Mouse (Mus musculus) cerebellum, adult 9-10 months (tissue): ENCODE measurements around the gene Hspa12a.

ENCODE experiments used
- DNase-seq: peaks from one replicate; pipeline ENCODE4 v3.0.0; 2022

The Hspa12a gene

GRCm38 (mm10) chr19:58859357-58859756 lies 84.1 kb downstream of the Hspa12a start:
- no peak for DNase-seq

DNA sequence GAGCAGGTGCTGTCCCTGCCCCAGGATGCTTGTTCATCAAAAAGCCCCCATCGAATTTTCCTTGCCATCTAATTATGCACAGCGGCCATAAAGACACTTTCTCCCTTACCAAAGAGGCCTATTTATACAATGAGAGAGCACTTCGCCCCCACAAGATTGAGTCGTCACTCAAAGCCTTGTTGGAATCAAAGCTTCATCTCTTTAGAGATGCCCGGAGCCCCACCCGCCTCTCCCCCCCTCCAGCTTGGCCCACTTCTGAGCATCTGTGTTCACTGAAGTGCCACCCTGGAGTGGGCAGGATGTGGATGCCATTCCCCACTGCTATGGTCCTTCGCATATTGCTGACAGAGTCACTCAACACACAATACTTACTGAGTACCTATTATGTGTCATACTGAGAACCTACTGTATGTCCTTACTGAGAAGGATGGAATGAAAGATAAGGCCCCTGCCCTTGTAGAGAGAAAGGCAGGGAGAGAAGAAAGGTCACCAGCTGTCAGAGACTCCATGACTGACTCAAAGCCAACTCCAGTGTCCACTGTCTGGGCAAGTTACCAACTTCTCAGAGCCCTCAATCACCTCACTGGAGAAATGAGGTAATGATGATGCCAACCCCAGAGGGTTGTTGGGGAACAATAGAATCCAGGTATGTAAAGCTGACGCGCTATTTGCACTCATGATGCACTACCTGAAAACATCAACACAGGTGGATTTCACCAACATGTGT lies 87.2 kb downstream of the Hspa12a start:
- DNase-seq: no peak

DNA sequence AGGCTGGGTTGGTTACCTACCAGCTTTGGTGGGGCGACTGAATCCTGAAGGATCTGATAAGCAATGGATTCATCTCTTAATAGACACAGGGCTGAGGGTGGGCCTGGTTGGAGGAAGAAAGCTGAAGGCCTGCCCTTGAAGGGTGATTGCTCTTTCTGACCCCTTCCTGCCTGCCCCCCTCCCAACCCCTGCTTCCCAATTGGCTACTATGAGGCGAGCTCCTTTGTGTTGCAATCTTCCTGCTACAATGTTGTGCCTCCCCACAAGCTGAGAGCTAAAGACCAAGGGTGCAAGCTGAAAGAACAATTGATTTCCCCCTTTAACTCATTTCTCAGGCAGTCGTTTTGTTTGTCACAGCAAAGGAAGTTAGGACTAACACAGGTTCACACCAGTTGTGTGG lies 88.6 kb downstream of the Hspa12a start:
- DNase-seq: no peak

DNA sequence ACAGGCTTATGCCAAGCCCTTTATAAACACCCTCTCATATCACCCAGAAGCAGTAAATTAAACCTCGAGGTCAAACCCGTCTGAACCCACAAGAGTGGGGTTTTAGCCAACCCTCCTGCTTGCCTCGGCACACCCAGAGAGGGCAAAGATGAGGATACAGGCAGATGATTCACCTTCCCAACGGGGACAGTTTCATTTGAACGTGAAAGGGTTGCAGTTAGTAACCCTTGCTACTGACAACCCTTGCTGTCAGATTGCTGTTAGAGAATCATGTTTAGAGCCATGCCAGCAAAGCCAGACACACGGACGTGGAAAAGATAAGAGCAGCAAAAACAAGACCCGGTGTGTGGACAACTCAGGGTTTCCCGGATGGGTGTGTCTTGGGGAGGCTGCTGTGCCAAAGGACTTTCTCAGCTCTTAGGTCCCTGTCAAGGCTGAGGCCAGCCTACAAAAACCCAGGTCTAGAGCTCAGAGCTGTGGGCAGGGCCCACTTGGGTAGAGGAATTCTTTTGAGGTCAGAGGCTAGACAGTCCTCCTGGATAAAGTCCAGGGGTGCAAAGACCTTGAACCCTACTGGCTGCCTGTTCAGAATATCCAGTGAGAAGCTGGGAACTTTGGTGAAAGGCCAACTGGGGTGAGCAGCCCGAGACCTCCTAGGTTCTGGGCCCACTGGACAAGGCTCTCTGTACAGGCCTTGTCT lies 90.3 kb downstream of the Hspa12a start:
- no peak for DNase-seq

- no peak for DNase-seq
Observed at GRCm38 (mm10) chr19:58850719-58851466, 92.6 kb downstream of the Hspa12a start.

DNA sequence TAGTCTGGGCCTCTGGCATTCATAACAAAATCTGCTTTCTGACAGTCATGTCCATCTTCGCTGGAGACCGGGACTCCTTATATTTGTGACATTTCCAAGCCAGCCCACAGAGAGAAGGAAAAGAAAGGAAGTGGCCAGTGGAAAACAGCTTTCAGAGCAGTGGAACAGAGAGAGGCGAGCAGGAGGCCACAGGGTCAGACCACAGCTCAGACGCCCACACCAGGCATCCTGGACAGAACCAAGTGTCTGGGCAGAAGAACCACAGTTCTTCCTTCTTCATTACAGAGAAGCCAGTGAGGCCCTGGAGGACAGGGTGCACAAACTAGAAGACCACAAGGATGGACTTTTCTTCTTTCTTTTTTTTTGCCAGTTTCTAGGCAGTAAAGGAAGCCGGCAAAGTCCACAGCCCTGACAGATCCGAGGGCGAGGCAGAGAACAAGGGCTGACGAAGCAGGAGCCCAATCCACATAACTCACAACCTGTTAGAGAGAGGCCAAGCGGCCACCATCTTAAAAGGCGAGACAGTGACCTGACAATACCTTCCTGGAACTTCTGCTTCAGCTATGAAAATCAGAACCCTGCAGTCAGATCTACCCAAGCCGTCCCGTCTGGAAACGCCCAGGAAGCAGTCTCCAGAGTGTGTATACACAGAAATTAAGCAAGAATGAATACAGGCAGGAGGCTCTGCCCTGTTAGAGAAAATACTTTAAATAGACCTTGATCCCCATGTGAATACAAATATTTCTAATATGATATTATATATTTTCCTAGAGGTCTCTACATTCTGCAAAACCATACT lies 93.9 kb downstream of the Hspa12a start:
- no peak for DNase-seq

DNA sequence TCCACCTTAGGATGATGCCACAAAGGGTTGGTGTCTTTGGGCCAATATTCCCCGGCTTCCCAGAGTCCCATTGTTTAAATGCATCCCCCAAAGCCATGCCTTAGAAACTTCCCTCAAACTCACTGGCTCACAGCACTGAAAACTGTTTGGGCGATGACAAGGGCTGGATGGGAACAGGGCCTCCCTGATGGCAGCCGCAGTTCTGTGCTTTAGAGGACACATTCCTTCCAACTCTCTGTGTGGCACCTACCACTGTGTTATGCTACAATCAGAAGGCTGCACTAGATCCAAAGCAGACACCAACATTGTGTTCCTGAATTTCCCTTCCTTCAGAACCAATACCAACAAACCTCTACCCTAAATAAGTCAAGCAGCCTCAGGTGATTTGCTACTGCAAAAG lies 99.8 kb downstream of the Hspa12a start:
- DNase-seq: no peak

GRCm38 (mm10) chr19:58840721-58841271 lies 102.7 kb downstream of the Hspa12a start:
- DNase-seq: no peak

DNA sequence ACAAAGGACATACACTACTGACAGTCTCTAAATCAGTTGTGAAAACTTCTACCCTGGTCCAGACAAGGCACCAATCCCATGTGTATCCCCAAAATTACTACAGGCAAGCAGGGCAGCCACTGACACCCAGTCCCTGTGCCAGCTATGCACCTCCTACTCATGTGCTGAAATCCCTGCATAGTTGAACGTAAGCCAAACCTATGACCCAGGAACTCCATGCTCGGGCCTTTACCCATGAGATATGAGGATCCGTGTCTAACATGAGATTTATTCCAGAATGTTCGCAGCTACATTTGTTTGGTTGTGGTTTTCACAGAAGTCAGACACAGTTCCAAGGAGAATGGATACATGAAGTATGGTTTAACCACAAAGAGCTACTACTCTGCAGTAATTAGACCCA lies 103.6 kb downstream of the Hspa12a start:
- DNase-seq: no peak

DNA sequence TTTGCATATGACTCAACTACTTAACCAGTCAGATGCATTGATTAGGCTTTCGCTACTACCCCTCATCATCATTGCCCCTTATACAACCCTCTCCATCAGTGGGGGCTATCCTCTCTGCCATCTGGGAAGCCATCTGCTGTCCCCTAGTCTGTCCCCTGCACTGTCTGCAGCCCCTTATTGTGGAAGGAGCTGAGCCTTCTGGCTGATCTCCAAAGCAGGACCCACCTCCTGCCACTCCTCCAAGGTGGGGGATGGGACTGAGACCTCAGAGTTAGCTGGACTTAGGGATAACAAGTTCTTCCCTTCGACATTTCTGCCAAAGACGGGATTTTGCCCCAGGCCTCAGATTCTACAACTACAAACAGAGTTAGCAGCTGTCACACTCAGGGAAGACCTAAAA lies 104.1 kb downstream of the Hspa12a start:
- DNase-seq: no peak

- no peak for DNase-seq
Observed at GRCm38 (mm10) chr19:58838706-58839105, 104.7 kb downstream of the Hspa12a start.

- no peak for DNase-seq
Observed at GRCm38 (mm10) chr19:58833639-58834180, 109.7 kb downstream of the Hspa12a start.

GRCm38 (mm10) chr19:58832988-58833387 lies 110.5 kb downstream of the Hspa12a start:
- DNase-seq: no peak

DNA sequence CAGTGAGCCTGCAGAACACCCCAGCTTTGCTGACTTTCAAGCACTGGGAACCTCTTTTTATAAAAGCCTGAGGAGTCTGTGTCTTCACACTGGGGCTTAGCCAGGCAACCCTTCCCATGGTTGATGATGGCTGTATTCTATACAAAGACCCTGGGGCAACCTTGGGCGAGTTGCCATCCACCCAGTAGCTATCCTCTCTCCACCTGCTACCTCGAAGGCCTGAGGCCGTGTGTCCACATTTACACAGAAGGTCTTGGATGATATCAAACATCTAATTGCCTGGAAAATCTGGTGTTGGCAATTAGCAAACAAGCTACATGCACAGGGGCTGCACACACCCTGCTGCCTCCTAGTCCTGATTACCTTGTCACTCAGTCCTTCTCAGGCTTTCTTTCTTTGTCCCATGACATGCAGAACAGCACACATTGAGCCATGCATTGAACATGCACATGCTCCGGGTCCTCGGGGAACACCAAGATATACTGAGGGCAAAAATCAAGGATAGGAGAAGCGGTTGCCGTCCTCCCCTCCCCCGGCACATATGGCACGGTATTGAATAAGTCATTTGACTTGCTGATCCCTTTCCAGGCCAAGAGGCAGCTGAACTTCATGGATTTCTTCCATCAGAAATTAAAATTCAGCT lies 112.1 kb downstream of the Hspa12a start:
- peak; percentile 41 for DNase-seq

DNA sequence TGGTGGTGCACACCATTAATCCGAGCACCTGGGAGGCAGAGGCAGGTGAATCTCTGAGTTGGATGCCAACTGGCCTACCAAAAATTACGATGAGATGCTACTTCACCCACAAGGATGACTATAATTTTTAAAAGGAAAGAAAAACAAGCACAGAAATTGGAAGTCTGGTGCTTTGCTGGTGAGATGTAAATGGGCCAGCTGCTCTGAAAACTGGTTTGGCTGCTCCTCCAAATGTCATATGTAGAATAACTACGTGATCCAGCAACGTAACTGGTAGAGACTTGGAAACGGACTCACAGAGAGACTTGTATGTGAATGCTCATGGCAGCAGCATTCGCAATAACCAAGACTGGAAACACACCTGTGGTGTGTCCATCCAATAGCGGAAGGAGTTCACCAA lies 113.3 kb downstream of the Hspa12a start:
- DNase-seq: no peak

DNA sequence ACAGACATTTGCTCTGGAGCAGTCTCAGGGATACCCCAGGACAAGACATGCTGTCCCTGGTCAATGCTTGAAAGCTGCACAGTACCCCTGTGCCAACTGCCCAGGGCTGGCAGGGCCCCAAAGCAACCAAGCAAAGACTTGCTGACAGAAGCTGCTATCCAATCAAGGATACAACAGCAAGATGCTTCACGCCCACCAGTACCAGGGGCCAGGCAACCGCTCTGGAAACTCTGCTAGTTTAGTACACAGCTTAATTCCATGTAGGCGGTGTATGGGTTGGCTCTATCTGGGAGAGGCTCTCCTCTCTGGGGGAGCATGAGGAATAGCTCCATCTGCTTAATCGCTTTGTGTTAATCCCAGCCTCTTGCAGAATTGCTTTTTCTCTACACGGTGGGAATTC lies 113.9 kb downstream of the Hspa12a start:
- DNase-seq: peak; percentile 53

DNA sequence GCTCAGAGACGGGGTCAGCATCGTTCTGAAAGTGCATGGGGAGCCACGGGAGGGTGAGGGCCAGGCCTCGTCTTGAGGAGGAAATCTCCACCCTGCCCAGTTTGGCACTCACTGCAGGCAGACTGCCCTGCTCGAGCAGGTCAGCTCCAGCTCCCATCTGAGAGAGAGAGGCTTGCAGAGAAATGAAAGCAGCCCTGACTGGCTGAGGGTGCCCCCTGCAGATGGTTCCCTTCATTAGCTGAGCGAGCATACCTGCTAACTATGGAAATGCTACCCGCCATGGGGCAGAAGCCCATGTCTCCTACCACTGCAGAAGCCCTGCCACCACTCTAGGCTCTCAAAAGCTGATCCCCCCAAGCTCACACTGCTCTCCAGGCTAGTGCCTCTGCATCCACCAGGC lies 115.8 kb downstream of the Hspa12a start:
- no peak for DNase-seq

DNA sequence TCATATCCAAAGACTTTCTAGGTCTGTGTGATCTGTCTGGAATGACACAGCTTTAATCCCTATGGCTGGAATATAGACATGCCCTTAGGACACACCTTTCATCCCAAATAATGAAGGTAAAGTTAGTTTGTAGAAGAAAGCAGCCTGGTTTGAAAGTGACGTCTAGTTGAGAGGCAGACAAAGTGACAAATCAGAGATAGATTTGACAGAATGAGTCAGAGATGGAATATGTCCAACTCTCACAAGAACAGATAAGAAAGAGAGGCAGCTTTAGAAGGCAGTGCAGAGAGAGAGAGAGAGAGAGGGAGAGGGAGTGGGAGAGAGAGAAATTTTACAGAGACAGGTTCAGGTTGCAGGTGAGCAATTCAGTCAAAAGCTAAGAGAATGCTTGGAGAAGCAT lies 119.1 kb downstream of the Hspa12a start:
- DNase-seq: no peak

- no peak for DNase-seq
Observed at GRCm38 (mm10) chr19:58823301-58823700, 120.2 kb downstream of the Hspa12a start.

DNA sequence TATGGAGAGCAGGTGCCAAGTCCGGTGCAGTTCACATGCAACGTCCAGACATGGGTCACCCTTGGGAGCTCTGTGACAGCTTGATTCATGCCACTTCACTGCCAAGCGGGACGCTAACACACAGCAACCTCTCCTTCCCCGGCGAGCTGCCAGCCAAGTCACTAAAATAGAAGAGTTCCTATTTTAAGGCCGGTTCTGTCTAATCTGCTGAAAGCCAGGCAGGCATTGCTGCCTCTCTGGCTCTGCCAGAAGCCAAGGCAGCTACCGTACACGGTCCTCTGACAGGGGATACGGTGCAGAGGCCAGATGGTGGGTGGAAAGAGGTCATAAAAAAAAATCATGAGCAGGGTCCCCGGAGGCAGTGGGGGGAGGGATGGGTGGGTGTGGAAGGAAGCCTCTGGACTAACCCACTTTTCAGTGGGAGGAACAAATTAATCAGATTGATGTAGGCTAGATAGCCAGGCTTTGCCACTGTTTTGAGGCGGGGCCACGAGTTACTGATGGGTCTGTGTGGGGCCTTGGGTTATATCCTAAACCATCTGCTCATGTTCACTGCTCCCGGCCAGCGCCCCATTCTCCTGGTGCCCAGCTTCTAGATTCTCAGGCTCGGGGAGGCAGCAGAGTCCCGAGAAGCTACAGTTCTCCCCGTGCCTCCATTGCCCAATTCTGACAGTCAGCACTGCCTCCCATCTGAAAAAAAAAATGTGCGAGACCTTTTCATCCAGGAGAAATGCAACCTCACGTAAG lies 120.8 kb downstream of the Hspa12a start:
- peak; percentile 97 for DNase-seq
